Mouse (Mus musculus): ENCODE data around the gene Gm21958. TPM values are rescaled to one million over a fixed set of nuclear protein-coding genes. Genes with fewer than 3 reads are reported as not detected.

Gene Gm21958
- total and polyA plus RNA-seq, 3 experiments = 0.45 TPM; not detected in 2

- no peak for DNase-seq (ENCODE audit: low read depth, low spot score)
- Histone ChIP-seq H3K36me3 (ENCODE audit: control insufficient read depth in 1 of 2, insufficient read depth in 2 of 2, low read length in 2 of 2) (peaks cover 25 to 51% of the 10 kb centered on the region in 2 experiments), H3K4me1 (ENCODE audit: control insufficient read depth in 1 of 2, insufficient read depth in 2 of 2, low read length in 2 of 2) (peaks cover 7 to 14% of the 10 kb centered on the region in 2 experiments), H3K9ac (ENCODE audit: control insufficient read depth, low read depth, low read length, poor library complexity, severe bottlenecking) (no peak overlapping the region), H3K4me3 (ENCODE audit: control insufficient read depth in 1 of 2, insufficient read depth in 1 of 2, low read depth in 2 of 2, low read length in 2 of 2) (no peak overlapping the region), H3K79me2 (ENCODE audit: control insufficient read depth, insufficient read depth, low read length, poor library complexity) (peaks cover 2% of the 10 kb centered on the region), H3K27ac (ENCODE audit: control insufficient read depth, low read depth, low read length) (no peak overlapping the region), H3K27me3 (ENCODE audit: control insufficient read depth in 1 of 2, insufficient read depth in 2 of 2, low read length in 2 of 2) (no peaks in the 10 kb centered on the region), H3K9me3 (replicated peaks; ENCODE audit: insufficient read depth, low read length) (no peaks in the 10 kb centered on the region)
- TF ChIP-seq MXI1 (IDR thresholded peaks at IDR 0.05; ENCODE audit: low read depth, low read length) (no peak), MAZ (IDR thresholded peaks at IDR 0.05; ENCODE audit: low read depth, low read length) (no peak), POLR2AphosphoS2 (IDR thresholded peaks at IDR 0.05; ENCODE audit: low read length) (no peak; the same call in 1 of the 2 replicates), SIN3A (IDR thresholded peaks at IDR 0.05; ENCODE audit: low read length) (no peak), POLR2A (IDR thresholded peaks at IDR 0.05; ENCODE audit: control insufficient read depth in 1 of 2, insufficient read depth in 1 of 2, low read depth in 1 of 2, low read length in 2 of 2, poor library complexity in 1 of 2) (0 out of 4 replicates have a peak, but pooled peaks of 1 of the 2 experiments have one; percentile 20), ZMIZ1 (IDR thresholded peaks at IDR 0.05; ENCODE audit: low read depth, low read length) (no peak)
Measured at GRCm38 (mm10) chr3:54728100-54728499, 13.9 kb upstream of the Gm21958 start.

GRCm38 (mm10) chr3:54727588-54727987 lies 13.4 kb upstream of the Gm21958 start:
- TF ChIP-seq POLR2A (IDR thresholded peaks at IDR 0.05; ENCODE audit: control insufficient read depth in 1 of 2, insufficient read depth in 1 of 2, low read depth in 1 of 2, low read length in 2 of 2, poor library complexity in 1 of 2) = no peak
- peak; percentile 53; the same call in 1 of the 2 replicates for TF ChIP-seq POLR2AphosphoS2 (IDR thresholded peaks at IDR 0.05; ENCODE audit: low read length)
- H3K9me3 ChIP-seq (replicated peaks; ENCODE audit: insufficient read depth, low read length) = no peaks in the 10 kb centered on the region
- H3K9ac ChIP-seq (ENCODE audit: control insufficient read depth, low read depth, low read length, poor library complexity, severe bottlenecking) = no peak overlapping the region
- H3K4me3 ChIP-seq (ENCODE audit: control insufficient read depth in 1 of 2, insufficient read depth in 1 of 2, low read depth in 2 of 2, low read length in 2 of 2) = no peak overlapping the region
- no peak for DNase-seq (ENCODE audit: low read depth, low spot score)
- H3K36me3 ChIP-seq (ENCODE audit: control insufficient read depth in 1 of 2, insufficient read depth in 2 of 2, low read length in 2 of 2) = peaks cover 19 to 54% of the 10 kb centered on the region in 2 experiments
- H3K4me1 ChIP-seq (ENCODE audit: control insufficient read depth in 1 of 2, insufficient read depth in 2 of 2, low read length in 2 of 2) = peaks cover 3 to 12% of the 10 kb centered on the region in 2 experiments
- H3K27ac ChIP-seq (ENCODE audit: control insufficient read depth, low read depth, low read length) = no peak overlapping the region
- no peaks in the 10 kb centered on the region for H3K27me3 ChIP-seq (ENCODE audit: control insufficient read depth in 1 of 2, insufficient read depth in 2 of 2, low read length in 2 of 2)
- no peaks in the 10 kb centered on the region for H3K79me2 ChIP-seq (ENCODE audit: control insufficient read depth, insufficient read depth, low read length, poor library complexity)

- Histone ChIP-seq H3K4me1 (ENCODE audit: control insufficient read depth in 1 of 2, insufficient read depth in 2 of 2, low read length in 2 of 2) (peaks cover 2 to 7% of the 10 kb centered on the region in 2 experiments; a peak in 2 of 4 replicates), H3K27me3 (ENCODE audit: control insufficient read depth in 1 of 2, insufficient read depth in 2 of 2, low read length in 2 of 2) (no peaks in the 10 kb centered on the region), H3K27ac (ENCODE audit: control insufficient read depth, low read depth, low read length) (no peak overlapping the region), H3K79me2 (ENCODE audit: control insufficient read depth, insufficient read depth, low read length, poor library complexity) (no peaks in the 10 kb centered on the region), H3K4me3 (ENCODE audit: control insufficient read depth in 1 of 2, insufficient read depth in 1 of 2, low read depth in 2 of 2, low read length in 2 of 2) (no peak overlapping the region), H3K9ac (ENCODE audit: control insufficient read depth, low read depth, low read length, poor library complexity, severe bottlenecking) (no peak overlapping the region), H3K9me3 (replicated peaks; ENCODE audit: insufficient read depth, low read length) (no peaks in the 10 kb centered on the region), H3K36me3 (ENCODE audit: control insufficient read depth in 1 of 2, insufficient read depth in 2 of 2, low read length in 2 of 2) (peaks cover 5 to 45% of the 10 kb centered on the region in 2 experiments)
- TF ChIP-seq MYC (IDR thresholded peaks at IDR 0.05; ENCODE audit: low read depth, low read length) (no peak), ZKSCAN1 (IDR thresholded peaks at IDR 0.05; ENCODE audit: low read depth, low read length) (no peak), ZC3H11A (IDR thresholded peaks at IDR 0.05; ENCODE audit: low read depth, low read length) (no peak), TBP (IDR thresholded peaks at IDR 0.05; ENCODE audit: low read depth, low read length) (no peak), MYB (IDR thresholded peaks at IDR 0.05; ENCODE audit: low read depth, low read length) (no peak), MAFK (IDR thresholded peaks at IDR 0.05; ENCODE audit: borderline replicate concordance, low read depth, low read length) (no peak), CTCF (IDR thresholded peaks at IDR 0.05 in 2 of 3, conservative IDR thresholded peaks at IDR 0.05 in 1 of 3; ENCODE audit: control insufficient read depth in 1 of 3, insufficient read depth in 1 of 3, low read depth in 2 of 3, low read length in 3 of 3, poor library complexity in 1 of 3, severe bottlenecking in 1 of 3) (no peak), CHD2 (IDR thresholded peaks at IDR 0.05; ENCODE audit: low read length) (no peak), HCFC1 (IDR thresholded peaks at IDR 0.05; ENCODE audit: low read depth, low read length) (no peak), GATA1 (IDR thresholded peaks at IDR 0.05; ENCODE audit: low read depth, low read length) (no peak), E2F4 (IDR thresholded peaks at IDR 0.05; ENCODE audit: borderline replicate concordance, low read depth, low read length) (no peak), SMC3 (IDR thresholded peaks at IDR 0.05; ENCODE audit: low read depth, low read length) (no peak), POLR2AphosphoS5 (IDR thresholded peaks at IDR 0.05; ENCODE audit: borderline replicate concordance, low read depth, low read length) (no peak), TCF12 (IDR thresholded peaks at IDR 0.05; ENCODE audit: low read depth, low read length) (no peak), USF1 (IDR thresholded peaks at IDR 0.05; ENCODE audit: low read depth, low read length) (no peak)
- no peak for DNase-seq (ENCODE audit: low read depth, low spot score)
Measured at GRCm38 (mm10) chr3:54725344-54725743, 11.2 kb upstream of the Gm21958 start.

Measured in MEL (cell line).